ENCODE assay signal across 8 mouse cellular contexts in the genomic region with DNA sequence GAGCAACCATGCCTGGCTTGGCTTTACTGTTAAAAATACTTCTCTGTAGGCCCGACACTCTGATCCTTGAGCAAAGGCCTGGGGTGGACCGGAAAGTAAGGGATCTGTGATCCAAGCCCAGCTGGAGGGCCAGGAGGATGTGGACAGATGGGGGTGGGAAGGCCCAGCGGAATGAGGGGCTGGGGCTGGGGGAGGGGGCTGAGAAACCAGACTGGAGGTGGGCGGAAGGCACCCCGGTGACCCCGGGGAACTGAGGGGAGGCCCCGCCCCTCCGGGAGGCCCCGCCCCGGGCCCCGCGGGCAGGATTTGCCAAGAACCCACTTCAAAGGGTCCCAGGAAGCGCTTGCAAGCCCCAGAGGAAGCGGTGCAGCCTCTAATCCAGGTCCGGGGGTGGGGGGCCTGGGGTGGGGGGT. TPM values are rescaled to one million over a fixed set of nuclear protein-coding genes. Genes with fewer than 3 reads are reported as not detected.
DNase-seq lines count a peak whose midpoint lies in the region; ATAC-seq and TF ChIP-seq lines count a peak whose summit lies in the region.

No protein-coding gene starts in this region.

- peaks cover 10% of the 10 kb centered on the region for H3K27me3 ChIP-seq in lung, embryonic 16.5 days (ENCODE audit: control insufficient read depth, insufficient read depth, low read depth, low read length)
- peaks cover 29% of the 10 kb centered on the region for H3K27me3 ChIP-seq in forebrain, embryonic 16.5 days (replicated peaks; ENCODE audit: control insufficient read depth, insufficient read depth, low read length)
- peaks cover 56% of the 10 kb centered on the region for H3K27me3 ChIP-seq in liver, embryonic 16.5 days (ENCODE audit: control insufficient read depth, insufficient read depth, low read depth, low read length)

- H3K27ac ChIP-seq in lung, embryonic 16.5 days (ENCODE audit: low read length) = no peak overlapping the region
- no peak overlapping the region for H3K27ac ChIP-seq in forebrain, embryonic 16.5 days (ENCODE audit: low read length)
- H3K27ac ChIP-seq in liver, embryonic 16.5 days (ENCODE audit: low read length) = no peak overlapping the region

- no peaks in the 10 kb centered on the region for H3K36me3 ChIP-seq in lung, embryonic 16.5 days (ENCODE audit: control insufficient read depth, insufficient read depth, low read length)
- no peaks in the 10 kb centered on the region for H3K36me3 ChIP-seq in forebrain, embryonic 16.5 days (ENCODE audit: control insufficient read depth, insufficient read depth)
- no peaks in the 10 kb centered on the region for H3K36me3 ChIP-seq in liver, embryonic 16.5 days (ENCODE audit: control insufficient read depth, insufficient read depth)

- no peak for TF ChIP-seq POLR2A in lung, adult 2 months (IDR thresholded peaks at IDR 0.05; ENCODE audit: borderline replicate concordance, extremely low read depth, low read depth, low read length)

- peak overlapping the region; percentile 54 for H3K9ac ChIP-seq in lung, embryonic 16.5 days (ENCODE audit: low read length)
- 0 out of 2 replicates have a peak overlapping the region, but pooled peaks have one; percentile 9 for H3K9ac ChIP-seq in forebrain, embryonic 16.5 days (replicated peaks; ENCODE audit: low read depth, low read length)
- no peak overlapping the region for H3K9ac ChIP-seq in liver, embryonic 16.5 days (ENCODE audit: low read depth, low read length)

- ATAC-seq in lung, embryonic 16.5 days (ENCODE audit: low read depth) = peak; percentile 37; the same call in 1 of the 2 replicates
- ATAC-seq in forebrain, embryonic 16.5 days = no peak
- ATAC-seq in liver, embryonic 16.5 days (ENCODE audit: low read depth) = no peak

- no peaks in the 10 kb centered on the region for H3K9me3 ChIP-seq in lung, embryonic 16.5 days (ENCODE audit: control insufficient read depth, low read length)
- H3K9me3 ChIP-seq in forebrain, embryonic 16.5 days (ENCODE audit: control insufficient read depth, low read length) = no peaks in the 10 kb centered on the region
- H3K9me3 ChIP-seq in liver, embryonic 16.5 days (replicated peaks; ENCODE audit: control insufficient read depth, low read length) = no peaks in the 10 kb centered on the region

- no peak for DNase-seq in lung, postnatal 25 days (ENCODE audit: low spot score)
- peak; percentile 67 for DNase-seq in thymus, postnatal 25 days
- DNase-seq in testis, postnatal 14 days (ENCODE audit: low spot score) = no peak
- no peak for DNase-seq in lung, adult 2 months
- no peak for DNase-seq in right cerebral cortex, postnatal 25 days

- peaks cover 21% of the 10 kb centered on the region for H3K4me1 ChIP-seq in lung, embryonic 16.5 days (replicated peaks; ENCODE audit: control insufficient read depth, insufficient read depth, low read length)
- H3K4me1 ChIP-seq in forebrain, embryonic 16.5 days (replicated peaks; ENCODE audit: control insufficient read depth, insufficient read depth, low read length) = peaks cover 8% of the 10 kb centered on the region
- H3K4me1 ChIP-seq in liver, embryonic 16.5 days (ENCODE audit: control insufficient read depth, low read depth, low read length) = no peaks in the 10 kb centered on the region; the same call in 1 of the 2 replicates
- H3K4me1 ChIP-seq in lung, adult 2 months (ENCODE audit: control insufficient read depth, insufficient read depth, low read length) = peaks cover 5% of the 10 kb centered on the region; the same call in 1 of the 2 replicates

- TF ChIP-seq CTCF in lung, adult 2 months (IDR thresholded peaks at IDR 0.05; ENCODE audit: insufficient read depth, low read length) = no peak

- peak overlapping the region; percentile 37 for H3K4me2 ChIP-seq in lung, embryonic 16.5 days (ENCODE audit: low read depth, low read length)
- H3K4me2 ChIP-seq in forebrain, embryonic 16.5 days (ENCODE audit: low read length) = peak overlapping the region; percentile 17; the same call in 1 of the 2 replicates
- H3K4me2 ChIP-seq in liver, embryonic 16.5 days (ENCODE audit: low read depth, low read length) = peak overlapping the region; percentile 33; the same call in 1 of the 2 replicates

- 8% methylated on average over 5 of the region's 15 CpGs for WGBS in lung, embryonic 16.5 days
- WGBS in forebrain, embryonic 16.5 days = 12% methylated on average over 15 of the region's 15 CpGs
- 7% methylated on average over 11 of the region's 15 CpGs for WGBS in liver, embryonic 16.5 days (ENCODE audit: insufficient replicate concordance)
- WGBS in lung, adult 2 months = 29% methylated on average over 14 of the region's 15 CpGs

- no peak overlapping the region for H3K4me3 ChIP-seq in lung, embryonic 16.5 days (ENCODE audit: low read length)
- H3K4me3 ChIP-seq in forebrain, embryonic 16.5 days (replicated peaks; ENCODE audit: low read length) = no peak overlapping the region
- H3K4me3 ChIP-seq in liver, embryonic 16.5 days (ENCODE audit: low read depth, low read length) = no peak overlapping the region
- no peak overlapping the region for H3K4me3 ChIP-seq in lung, adult 2 months (replicated peaks; ENCODE audit: extremely low read depth, low read depth, low read length)

RNA-seq across cellular contexts. Expression of gene Epha2, which starts 5.3 kb away (rescaled TPM):
- 11.6 and 11.8 TPM in 2 replicates for polyA plus RNA-seq in lung, embryonic 16.5 days (2015; fragmentation: Nextera tagmentation; extraction: Ambion mirVana)
- 0.92 and 1.5 TPM in 2 replicates for polyA plus RNA-seq in forebrain, embryonic 16.5 days (2015; fragmentation: Nextera tagmentation; extraction: Ambion mirVana)
- 0.53 and 0.93 TPM in 2 replicates for polyA plus RNA-seq in liver, embryonic 16.5 days (2015; fragmentation: Nextera tagmentation; extraction: Ambion mirVana)
- 54.0 and 68.8 TPM in 2 replicates for polyA plus RNA-seq in lung, adult 2 months (2012; rRNA removed)

RNA-seq across cellular contexts. Expression of gene Arhgef19, which starts 56.5 kb away (rescaled TPM):
- polyA plus RNA-seq in lung, embryonic 16.5 days (2015; fragmentation: Nextera tagmentation; extraction: Ambion mirVana) = 17.7 and 18.0 TPM in 2 replicates
- 0.71 and 1.1 TPM in 2 replicates for polyA plus RNA-seq in forebrain, embryonic 16.5 days (2015; fragmentation: Nextera tagmentation; extraction: Ambion mirVana)
- 1.1 and 1.3 TPM in 2 replicates for polyA plus RNA-seq in liver, embryonic 16.5 days (2015; fragmentation: Nextera tagmentation; extraction: Ambion mirVana)
- 11.5 and 15.3 TPM in 2 replicates for polyA plus RNA-seq in lung, adult 2 months (2012; rRNA removed)
